Mouse (Mus musculus) brain, embryonic 14.5 days (tissue): ENCODE data around the gene Ivd.

Source experiments
- CTCF ChIP-seq: fragments of 200-500 bp; IDR thresholded peaks from 2 replicates; pipeline ENCODE4 v1.5.1; 2012; ENCODE audit warnings: inconsistent platforms, mild to moderate bottlenecking, moderate library complexity, borderline replicate concordance; ENCODE audit not compliant: insufficient read depth, insufficient read length; ENCODE audit errors: extremely low read depth
- POLR2A ChIP-seq: fragments of 200-500 bp; IDR thresholded peaks from 2 replicates; pipeline ENCODE4 v1.6.1; 2012; ENCODE audit warnings: mild to moderate bottlenecking, inconsistent platforms, borderline replicate concordance; ENCODE audit not compliant: poor library complexity, insufficient read depth, insufficient read length, severe bottlenecking; ENCODE audit errors: extremely low read depth

GRCm38 (mm10) chr2:118912706-118913105 is 51.0 kb downstream of the Ivd start:
- TF ChIP-seq POLR2A (no peak), CTCF (no peak)
